Mouse (Mus musculus) CD8-positive naive resting alpha-beta T cell, adult 57 days (primary cell): ENCODE results near the gene Clec2d. TPM values are rescaled to one million over a fixed set of nuclear protein-coding genes. Genes with fewer than 3 reads are reported as not detected.

ENCODE experiments used
- total RNA-seq: library from RNA; stranded (reverse); gene quantifications from one replicate; pipeline ENCODE4 v1.2.4, GENCODE M21; 2023

Clec2d gene
- 160 TPM for total RNA-seq

DNA sequence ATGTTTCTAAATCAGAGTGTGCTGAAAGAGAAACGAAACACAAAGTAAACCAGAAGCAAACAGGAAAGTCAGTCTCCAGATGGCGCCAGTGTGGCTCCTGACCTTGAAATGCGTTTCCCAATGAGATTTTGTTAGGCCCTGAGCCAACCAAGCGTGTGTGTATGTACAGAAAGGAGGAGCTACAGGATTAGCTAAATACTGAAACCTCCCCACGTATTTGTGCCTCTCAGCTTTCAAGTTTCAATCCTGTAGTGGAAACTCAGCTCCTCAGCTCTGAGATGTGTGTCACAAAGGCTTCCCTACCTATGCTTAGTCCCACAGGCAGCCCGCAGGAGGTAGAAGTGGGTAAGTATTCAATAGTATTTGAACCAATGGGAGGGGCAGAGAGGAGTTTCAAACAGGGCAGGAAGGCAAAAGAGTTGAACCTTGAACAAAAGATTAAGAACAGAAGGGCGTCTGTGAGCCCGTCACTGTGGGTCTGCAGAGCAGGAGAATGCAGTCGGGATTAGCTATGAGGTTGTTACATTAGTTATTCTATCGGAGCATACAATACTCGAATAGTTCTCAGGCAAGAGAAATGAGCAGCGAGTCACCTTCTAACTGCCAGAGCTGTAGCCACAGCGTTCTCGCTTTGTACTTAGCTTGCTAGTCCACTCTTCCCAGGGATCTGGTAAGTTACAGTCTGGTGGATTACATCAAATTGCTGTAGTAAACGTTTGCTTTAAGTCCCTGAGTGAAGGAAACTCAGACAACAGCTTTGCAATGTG, at the start of gene Clec2d:
TSS of gene Clec2d (plus strand) at position 213 of the 767 bp plus-strand sequence.

Other genes with a start within 250 kb of the Clec2d start
- 20.2 TPM for gene Clec2g, start 246.2 kb upstream of the Clec2d start, total RNA-seq
- 4.9 TPM for gene Klrb1f, start 134.7 kb upstream of the Clec2d start, total RNA-seq
- gene Clec2e, start 79.7 kb upstream of the Clec2d start, total RNA-seq: not detected
- 979 TPM for gene Cd69, start 94.8 kb downstream of the Clec2d start, total RNA-seq
- gene 4922502D21Rik, start 151.2 kb downstream of the Clec2d start, total RNA-seq: not detected
- gene Clec12a, start 162.1 kb downstream of the Clec2d start, total RNA-seq: 1.5 TPM
- gene Clec12b, start 205.3 kb downstream of the Clec2d start, total RNA-seq: not detected
- gene Clec1b, start 216.7 kb downstream of the Clec2d start, total RNA-seq: not detected
- 1.8 TPM for gene Clec9a, start 228.2 kb downstream of the Clec2d start, total RNA-seq